Mouse (Mus musculus) frontal cortex, postnatal 36 days (tissue): Measurements from ENCODE around the gene Zcchc2.
A peak's percentile ranks its signal among the peaks of the same experiment; 100 is the strongest.

ENCODE experiments used
- DNase-seq, 2 experiments: peaks; one replicate each; pipeline ENCODE4 v3.0.0; 2022; ENCODE audit warnings: low spot score in 2 of 2

The Zcchc2 gene

DNA sequence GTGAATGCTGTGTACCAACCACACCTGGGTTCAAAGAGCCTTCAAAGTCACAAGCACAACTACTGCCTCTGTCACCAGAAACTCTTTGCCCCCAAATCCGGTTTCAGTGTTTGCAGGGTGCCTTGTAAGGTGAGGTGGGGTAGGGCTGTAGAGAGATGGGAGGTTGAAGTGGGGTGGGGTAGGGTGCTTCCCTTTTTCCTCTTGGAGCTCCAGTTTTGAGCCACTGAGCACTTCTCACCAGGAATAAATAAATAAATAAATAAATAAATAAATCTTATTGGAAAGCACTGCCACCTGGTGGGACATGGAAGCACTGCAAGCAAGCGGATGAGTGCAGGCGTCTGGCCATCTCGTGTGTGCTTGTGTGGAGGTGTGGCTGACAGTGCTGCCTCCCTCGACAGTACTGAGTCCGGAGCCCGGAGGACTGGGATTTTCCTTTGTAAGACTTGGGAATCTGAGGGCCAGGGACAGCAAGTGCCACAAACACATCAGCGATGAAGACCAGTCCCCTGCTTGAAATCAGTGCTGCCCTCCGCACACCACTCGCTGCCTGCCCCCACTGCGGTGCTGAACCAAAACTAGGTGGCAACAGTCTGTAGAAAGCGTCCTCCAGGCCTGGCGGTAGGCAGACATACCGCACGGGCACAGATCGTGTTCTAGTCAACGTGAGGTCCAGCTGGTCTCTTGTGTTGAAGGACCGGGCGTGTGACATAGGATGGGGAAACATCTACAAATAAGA lies 46.8 kb downstream of the Zcchc2 start:
- DNase-seq, result peak; percentile 68 to 73

DNA sequence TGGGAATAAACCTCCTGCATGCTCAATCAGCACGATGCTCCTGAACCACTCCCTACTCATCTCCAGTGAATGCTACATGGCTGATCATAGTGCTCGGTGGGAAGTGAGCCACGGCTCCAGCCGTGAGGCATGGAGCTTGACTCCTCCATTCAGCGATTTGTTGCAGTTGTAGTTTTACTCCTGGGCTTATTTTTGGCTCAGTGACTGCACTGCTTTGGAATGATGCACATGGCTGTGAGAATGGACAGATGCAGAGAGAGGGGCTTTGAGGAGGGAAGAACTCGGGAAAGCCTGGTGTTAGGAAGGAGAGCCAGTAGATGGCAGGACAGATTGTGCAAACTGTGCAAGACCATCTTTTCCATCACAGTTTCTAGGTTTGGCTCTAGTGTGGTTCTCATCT lies 49.1 kb downstream of the Zcchc2 start:
- no peak for DNase-seq

DNA sequence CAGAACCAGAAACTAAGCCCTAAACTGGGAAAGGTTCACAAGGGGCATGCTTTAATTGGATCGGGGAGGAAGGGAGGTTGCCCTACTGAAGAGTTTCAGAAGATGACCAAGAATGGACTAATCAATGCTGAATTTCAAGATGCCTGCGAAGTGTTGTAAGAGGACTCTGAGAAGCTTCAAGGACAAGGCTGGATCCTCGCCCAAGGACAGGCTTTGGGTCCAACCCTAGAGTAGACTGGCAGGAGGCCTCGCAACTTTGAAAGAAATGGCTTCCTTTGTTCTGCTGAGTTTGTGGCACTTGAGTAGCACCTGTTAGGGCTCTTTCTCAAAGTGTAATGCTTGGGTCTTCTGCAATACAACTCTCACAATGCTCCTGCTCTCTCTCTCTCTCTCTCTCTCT lies 50.1 kb downstream of the Zcchc2 start:
- DNase-seq, result no peak

DNA sequence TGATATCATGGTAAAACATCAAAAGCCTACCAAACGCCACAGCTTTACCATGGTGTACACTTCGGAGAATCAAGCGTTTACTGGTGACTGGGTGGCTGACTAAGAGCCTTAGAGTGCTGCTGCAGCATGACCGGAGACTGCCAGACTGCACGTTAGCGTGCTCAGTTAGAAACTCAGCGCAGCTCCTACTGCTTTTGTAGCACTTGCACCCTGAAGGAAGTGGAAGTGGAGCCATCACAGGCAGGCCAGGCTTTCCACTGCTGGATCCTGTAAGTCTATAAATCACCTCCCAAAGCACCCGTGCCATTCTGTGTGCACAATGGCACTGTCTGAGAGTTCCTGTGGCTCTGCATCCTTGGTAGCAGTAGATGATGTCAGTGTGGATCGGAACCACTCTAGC lies 52.0 kb downstream of the Zcchc2 start:
- no peak for DNase-seq

DNA sequence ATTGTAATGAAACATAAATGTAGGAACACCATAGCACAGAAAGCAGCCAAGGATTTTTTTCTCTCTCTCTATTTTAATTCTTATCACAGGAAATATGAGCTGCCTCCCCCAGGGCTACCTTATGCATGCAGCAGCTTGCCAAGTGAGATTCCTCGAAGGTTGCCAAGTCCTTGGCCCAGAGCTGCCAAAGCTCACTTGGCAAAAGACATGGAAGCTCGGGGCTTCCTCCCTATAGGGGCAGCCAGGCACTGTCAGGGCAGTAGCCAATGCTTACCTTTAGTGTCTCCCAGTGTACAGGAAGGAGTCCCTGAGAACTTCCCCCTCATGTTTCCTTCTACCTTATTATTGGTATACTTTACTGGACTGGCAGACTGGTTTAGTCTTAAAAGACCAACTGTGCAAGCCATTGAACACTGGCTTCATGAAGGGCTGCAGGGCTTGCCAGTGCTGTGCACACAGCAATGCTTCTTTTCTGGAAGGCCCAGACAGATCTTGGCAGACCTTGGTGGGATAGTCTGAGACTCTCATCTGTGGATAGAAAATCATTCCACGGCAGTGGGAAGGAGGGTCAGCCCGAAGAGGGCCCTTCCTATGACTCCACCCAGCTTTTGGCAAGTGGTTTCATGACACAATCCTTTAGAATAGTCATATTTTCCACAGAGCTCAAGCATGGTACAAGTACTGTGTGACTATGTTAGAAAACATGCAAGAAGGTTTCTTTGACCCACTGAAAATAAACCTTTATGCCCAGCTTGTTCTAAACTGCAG lies 53.0 kb downstream of the Zcchc2 start:
- peak in 1 of 2 experiments; percentile 33 for DNase-seq

DNA sequence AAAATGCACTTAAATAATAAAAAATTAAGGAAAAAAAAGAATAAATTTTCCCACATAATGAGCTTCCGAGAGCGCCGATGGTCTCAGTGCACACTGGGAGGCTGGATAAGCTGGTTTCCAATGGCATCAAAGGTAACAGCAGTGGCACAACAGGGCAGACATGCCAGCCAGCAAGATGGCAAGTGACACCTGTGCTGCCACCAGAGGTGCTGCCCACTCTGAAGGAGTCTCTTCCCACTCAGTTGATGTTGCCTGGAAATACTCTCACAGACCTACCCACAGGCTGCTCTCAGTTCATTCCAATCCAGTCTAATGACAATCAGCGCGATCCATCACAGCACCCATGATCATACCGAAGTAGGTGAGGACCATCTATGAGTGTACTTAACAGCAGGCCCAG lies 58.8 kb downstream of the Zcchc2 start:
- DNase-seq, result no peak

DNA sequence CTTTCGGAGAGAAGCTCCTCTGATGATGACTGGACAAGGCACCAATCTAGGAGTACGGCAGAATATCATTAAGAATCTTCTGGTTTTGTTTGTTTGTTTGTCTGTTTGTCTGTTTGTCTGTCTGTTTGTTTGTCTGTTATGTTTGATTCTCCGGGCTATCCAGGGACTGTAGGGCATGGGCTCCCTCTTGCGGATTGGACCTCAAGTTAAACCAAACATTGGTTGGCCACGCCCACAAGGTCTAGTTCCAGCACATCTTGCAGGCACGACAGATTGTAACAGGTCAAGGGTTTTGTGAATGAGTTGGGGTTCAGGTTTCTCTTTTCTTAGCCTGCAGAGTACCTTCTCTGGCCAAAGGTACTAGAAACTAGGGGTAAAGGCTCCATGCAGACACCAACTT lies 64.8 kb downstream of the Zcchc2 start:
- no peak for DNase-seq

DNA sequence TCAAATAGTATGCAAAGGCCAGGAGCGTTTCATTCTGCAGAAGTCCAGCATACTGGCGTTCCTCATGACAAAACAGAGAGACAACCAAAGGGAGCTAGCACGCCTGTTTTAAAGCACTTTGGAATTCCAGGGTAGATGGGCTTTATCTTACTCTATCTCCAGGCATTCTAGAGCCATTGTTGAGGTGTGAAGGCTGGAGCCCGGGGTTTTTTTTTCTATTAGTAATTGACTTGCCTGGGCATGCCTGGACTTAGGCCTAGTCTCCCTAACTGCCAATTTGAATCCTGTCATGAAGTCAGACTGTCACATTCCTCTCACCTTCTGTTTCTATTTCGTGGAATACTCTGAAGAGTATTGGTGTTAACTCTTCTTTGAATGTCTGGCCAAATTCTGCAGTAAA lies 68.1 kb downstream of the Zcchc2 start:
- DNase-seq, result no peak

DNA sequence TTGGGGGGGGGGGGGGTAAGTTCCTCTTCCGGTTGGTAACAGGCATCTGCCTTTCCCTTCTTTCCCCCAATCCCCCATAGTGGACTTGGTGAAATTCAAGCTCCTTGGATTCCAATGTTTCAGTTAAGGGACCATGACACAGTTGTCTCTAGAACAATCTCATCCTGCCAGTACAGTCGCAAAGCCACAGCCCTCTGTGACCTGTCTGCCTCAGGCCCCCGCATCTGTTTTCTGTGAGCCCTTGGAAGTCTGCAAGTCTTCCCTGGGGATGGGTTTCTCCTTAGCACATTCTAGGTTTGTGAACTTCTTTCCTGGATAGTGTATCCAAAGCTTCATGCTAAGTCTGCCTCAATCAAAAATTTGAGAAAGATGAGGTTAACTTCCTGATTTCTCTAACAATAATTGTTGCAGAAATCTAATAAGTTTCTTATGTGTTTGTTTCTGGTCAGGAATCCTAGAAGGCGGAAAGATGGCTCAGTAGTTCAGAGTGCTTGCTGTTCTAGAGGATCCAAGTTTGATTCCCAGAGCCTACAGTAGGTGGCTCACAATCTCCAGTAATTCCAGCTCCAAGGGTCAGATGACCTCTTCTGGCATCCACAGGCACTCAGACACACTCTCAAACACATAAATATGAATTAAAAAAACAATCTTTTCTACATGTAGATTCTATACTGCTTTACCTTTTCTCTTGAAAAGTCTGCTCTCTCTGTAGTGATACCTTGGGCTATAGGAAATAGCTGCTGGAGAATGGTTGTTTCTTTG lies 69.5 kb downstream of the Zcchc2 start:
- DNase-seq, result no peak

DNA sequence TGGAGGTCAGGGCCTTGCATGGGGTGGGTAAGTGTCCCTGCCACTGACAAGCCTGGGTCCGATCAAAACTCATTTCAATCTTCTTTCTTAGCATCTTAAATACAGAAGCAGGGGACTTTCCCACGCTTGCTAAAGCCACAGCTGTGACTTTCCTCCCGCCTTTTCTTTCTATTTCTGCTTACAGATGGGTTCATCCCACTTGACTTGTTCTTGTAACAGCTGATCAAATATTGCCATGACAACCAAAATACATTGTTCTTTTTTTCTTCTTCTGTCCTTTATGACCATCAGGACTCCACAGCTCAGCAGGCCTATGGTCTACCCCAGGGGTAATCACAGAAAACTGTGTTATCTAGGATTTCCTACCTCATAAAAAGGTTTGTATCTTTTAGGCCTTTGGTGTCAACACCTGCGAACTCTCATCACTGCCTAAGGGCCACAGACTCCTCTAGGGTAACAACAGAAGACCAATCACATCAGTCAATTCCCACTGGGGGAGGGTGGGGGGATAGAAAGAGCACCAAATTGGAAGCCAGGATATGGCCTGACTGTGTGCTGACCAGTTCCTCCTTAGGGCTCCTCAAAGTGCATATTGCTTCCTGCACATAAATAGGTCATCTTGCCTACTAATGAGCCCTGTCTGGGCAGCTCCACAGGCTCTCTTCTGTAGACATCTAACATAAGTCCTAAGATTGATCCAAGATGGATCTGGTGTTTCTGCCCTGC lies 71.1 kb downstream of the Zcchc2 start:
- no peak for DNase-seq

DNA sequence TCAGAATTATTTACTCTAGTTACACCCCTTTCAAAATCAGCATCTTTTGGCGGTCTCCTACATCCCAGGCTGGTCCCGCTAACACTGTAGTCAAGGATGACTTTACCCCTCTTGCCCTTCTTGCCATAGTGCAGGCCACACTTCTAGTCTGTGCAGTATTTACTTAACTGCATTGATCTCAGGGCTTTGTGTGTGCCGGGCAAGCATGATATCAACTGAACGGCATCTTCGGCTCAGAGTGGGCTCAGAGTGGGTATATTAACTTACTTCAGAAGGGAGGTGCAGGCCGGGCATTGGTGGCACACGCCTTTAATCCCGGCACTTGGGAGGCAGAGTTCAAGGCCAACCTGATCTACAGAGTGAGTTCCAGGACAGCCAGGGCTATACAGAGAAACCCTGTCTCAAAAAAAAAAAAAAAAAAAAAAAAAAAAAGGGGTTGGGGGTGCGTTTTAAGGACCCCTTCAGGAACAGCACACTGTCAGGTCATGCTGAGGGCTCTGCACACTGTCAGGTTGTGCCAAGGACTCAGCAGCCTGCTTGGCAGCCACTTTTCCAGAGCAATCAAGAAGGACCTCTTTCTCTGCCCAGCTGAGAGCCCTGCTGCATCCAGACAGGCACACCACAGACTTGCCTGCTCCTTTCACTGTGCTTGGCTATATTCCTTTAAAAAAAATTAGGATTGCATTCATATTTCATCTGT lies 72.8 kb downstream of the Zcchc2 start:
- no peak for DNase-seq

DNA sequence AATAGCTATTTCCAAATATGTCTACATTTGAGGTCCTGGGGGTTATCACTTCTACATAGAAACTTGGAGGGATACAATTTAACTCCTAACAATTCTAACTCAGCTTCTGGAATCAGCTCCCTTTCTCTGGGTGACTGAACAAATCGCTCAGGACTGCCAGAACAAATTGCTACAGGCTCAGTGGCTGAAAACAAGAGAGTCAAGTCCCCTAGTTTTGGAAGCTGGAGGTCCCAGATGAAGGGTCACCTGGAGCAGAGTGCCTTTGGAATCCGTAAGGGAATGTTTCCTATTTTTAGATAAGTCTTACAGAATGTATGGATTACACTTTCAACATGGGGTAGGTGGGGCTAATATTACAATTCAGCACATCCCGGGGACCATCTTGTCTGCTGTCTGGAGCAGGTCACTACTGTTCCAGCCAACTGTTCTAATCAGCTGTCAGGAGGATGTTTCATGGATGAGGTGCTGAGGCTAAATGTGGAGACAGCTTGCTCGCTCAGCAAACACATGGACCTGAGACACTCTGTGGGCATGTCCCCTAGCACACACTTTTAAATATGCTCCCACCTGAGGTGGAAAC lies 73.5 kb downstream of the Zcchc2 start:
- DNase-seq, result no peak

DNA sequence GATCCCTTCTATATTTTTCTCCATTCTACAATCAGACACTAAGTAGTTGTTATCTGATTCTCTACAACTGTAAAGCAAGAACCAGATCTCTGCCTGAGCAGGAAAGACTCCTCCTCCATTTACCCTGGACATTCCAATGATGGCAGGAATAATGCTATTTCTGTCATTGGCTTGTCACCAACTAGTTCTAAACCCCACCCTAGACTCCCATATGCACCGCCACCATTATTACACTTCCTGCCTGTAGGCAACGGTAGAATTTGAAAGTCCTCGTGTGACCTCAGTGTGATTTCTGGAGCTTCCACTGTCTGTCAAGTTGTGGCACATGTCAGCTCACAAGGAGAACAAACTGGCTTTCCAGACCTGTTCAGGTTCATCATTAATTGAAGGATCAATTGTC lies 74.1 kb downstream of the Zcchc2 start:
- DNase-seq, result no peak

DNA sequence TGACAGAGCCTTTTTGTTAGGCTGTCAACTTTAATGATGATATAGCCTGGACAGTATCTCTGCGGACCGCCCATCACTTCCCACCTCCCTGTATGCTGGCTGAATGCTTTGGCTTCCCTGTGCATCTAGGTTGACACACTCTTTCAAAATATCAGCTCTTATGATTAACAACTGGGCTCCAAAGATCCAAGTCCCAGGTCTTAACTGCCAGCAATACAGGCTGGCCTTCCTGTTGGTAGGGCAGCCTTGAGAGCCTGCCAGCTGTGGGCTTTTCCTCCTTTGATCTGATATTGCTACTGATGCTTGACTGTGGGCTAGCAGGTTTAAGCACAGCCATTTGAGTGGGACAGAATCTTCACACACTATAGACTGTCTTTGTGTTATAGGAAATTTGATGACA lies 74.5 kb downstream of the Zcchc2 start:
- no peak for DNase-seq

DNA sequence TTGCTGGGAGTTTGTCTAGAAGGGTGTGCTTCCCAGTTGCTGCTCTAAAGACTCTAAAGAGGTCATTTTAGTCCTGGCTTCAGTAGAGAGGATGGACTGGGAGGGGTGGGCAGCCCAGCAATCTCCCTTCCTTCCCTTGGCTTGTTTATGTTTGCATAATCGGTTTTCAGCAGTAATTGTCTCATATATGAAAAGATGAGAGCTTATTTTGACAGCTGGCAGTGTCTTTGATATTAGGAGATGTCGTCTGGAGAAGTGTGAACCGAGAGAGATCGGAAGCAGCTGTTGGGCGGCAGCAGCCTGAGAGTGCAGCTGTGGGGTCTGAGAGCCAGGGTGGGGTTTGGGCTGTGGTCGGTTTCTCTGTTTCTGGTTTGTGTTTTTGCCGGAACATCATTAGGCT lies 75.5 kb downstream of the Zcchc2 start:
- DNase-seq, result no peak

DNA sequence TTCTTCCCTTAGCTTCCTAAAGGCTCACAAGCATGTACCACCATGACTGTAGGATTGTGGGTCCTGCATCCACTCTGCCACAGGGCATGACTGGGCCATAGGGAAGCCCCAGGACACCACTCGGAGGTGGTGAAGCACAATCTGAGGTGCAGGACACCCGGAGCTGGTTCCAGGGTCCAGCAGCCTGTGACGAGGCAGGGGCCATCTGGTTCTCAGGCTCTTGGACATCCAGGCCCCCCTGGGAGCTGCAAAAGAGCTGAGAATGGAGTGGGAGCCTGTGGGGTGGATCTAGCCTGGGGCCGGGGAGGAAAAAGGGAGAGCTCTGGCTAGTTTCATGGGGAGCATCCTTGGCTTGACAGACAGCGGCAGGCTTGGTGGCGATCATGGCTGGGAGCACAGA lies 77.1 kb downstream of the Zcchc2 start:
- no peak for DNase-seq

DNA sequence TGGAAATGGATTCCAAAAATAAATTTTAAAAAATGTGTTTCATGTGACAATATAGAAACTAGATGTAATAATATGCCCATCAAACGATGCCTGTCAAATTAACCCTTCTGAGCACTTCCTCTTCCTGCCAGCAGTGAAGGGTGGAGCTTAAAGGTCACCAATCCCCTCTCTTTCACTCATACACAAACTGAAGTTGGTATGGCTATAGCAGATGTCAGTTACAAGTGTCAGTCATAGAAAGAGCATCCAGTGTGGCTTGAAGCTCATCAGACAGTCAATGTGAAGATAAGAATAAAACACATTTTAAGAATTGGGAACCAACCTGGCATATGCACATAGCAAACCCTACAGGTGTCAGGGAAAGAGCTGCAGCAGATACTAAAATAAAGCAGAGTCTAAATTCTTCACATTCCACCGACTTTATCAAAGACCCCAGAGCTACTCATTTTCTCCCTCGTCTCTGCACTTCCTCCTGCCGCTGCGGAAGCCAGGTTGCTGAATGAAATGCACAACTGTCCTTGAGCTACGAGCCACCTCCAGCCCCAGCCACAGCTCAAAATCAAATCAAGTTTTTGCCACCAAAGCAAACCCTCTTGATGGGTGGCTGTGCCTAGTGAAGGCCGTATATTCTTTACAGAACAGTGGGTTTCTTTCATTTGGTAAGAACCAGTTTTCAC lies 79.8 kb downstream of the Zcchc2 start:
- DNase-seq, result no peak

DNA sequence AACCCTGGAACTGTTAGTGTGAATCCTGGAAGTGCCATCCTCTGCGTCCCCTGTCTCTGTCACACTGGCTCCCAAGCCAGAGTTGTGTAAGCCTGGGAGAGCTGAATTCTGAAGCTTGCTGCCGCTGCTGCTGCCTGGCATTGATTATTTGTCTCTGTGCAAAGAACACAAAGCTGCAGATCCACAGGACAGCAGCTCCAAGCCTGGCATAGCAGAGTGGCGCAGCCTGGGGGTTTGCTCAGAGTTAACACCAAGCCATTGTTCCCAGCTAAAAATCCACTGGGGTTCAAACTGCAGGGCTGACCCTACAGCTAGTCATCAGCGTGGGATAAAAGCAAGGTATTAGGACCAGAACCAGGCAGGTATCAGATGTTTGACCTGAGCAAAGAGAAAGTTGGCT lies 80.6 kb downstream of the Zcchc2 start:
- no peak for DNase-seq

DNA sequence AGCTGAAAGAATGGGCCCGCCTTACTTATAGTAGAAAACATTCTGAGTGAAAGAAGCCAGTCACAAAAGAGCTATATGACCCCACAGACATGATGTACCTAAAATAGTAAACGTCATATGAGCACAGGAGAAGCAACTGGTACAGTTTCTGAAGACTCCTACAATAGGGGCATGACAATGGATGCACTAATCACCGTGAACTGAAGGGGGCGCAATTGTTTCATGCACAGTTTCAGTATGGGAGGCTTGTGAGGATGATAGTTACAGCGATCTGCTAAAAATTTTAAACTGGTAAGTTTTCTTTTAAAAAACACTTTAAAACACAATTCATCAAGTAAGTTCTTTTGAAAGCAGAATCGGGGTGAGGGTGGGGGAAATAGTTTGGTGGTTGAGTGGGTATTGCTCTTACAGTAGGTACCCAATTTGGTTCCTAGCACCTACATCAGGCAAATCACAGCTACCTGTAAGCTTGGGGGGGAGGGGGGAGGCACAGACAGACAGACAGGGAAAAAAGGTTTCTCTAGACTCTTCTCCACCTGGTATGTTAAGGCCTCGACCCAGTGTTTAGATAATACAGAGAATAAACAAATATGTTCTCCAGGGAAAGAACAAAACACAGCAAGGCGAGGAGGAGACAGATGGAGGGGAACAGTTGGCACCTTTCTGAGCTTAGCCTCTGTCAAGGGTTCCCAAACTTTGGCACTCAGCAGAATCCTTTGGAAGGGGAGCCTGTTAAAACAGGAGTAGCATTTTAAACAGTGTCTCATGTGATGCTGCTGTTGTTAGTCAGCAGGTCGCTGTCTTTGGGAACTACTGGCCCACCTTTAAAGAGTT lies 81.2 kb downstream of the Zcchc2 start:
- peak; percentile 83 to 86 for DNase-seq

DNA sequence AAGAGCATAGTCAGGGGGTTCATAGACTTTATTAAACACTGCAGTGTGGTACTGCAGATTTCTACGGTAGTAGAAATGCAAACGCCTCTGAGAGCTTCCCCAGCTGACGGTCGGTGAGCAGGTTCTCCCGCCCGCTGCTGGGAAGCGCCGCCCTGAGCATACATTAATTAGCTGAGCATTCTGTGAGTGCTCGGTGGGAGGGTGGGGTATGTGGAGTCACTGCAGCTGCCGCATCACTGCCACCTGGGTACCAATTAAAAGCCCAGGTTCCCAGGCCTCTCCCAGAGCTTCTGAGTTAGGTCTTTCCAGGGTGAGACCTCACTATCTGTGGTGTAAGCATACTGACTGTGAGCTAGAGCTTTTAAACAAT lies 81.8 kb downstream of the Zcchc2 start:
- DNase-seq, result no peak
